Mouse (Mus musculus): ENCODE data around the gene Fam24b.

Gene Fam24b

DNA sequence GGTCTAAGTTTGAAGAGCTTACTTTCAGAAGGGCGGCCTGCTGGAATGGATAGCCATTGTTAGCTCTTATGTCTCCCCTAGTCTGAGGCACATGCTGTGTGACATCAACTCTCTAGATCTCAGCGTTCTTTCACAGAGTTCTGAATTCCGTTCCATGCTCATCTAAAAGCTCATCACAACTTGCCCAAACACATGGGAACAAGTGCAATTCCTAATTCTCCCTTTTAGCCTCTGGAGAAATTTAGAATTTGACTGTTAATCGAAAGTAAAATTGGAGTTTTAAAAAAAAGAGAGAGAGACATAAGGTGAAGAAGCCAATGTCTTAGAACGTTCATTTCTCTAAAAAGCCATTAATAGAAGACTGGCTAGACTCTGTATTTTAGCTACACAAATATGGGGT lies at the start of gene Fam24b:
Gene Fam24b, minus strand, starts transcription at position 101 of the 400 bp plus-strand sequence.
- DNase-seq (ENCODE audit: extremely low read depth, low read depth) = no peak

DNA sequence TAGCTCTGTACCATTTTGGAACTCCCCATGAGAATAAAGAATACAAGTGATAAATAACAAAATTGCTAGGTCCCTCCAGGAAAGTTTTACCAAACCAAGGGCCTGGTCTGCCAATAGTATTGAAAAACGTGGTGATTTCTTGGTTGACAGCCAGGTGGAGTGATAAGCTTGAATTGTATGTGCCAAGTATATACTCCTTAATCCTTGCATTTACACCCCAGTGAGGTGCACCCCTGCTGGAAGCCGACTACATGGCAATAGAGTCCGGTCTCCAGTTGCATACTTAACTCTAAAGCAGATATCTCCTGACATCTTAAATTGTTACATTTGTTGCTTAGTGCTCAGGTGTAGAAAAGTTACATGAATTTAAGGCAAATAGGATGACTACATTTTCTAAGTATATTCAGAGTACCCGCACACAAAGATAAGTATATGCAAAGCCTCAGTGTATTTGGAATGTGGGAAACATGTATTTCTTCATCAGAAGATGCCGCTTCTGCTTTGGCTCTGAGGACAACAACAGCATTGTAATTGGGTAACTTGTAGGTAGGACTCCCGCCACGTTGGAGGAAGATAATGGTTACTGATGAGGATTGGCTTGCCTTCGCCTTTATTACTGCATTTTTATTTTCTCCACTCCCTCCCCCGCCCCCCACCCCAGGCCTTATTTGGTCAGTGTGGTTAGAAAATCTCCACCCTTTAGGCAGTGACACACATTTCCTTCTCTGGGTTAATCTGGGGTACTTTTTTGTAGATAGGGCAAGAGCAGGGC lies 42.8 kb upstream of the Fam24b start:
- DNase-seq (ENCODE audit: extremely low read depth, low read depth) = peak; percentile 79

DNA sequence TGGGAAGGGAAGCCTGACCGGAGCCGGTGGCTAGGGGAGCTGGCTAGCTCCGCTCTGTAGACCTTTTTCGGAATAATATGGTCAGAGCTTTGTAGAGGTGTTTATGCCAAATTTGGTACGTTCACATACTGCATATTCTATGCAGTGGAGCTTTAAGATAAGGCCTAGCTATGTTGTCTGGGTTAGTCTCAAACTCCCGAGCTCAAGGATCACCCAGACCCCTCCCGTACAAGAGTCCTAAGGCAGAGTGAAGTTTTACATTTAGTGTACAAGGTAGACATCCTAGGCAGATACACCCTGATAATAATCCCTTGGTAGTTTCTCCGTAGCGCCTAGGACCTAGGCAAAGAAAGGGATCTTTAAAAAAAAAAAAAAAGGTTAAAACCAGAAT lies 42.1 kb upstream of the Fam24b start:
- DNase-seq (ENCODE audit: extremely low read depth, low read depth) = peak; percentile 39

DNA sequence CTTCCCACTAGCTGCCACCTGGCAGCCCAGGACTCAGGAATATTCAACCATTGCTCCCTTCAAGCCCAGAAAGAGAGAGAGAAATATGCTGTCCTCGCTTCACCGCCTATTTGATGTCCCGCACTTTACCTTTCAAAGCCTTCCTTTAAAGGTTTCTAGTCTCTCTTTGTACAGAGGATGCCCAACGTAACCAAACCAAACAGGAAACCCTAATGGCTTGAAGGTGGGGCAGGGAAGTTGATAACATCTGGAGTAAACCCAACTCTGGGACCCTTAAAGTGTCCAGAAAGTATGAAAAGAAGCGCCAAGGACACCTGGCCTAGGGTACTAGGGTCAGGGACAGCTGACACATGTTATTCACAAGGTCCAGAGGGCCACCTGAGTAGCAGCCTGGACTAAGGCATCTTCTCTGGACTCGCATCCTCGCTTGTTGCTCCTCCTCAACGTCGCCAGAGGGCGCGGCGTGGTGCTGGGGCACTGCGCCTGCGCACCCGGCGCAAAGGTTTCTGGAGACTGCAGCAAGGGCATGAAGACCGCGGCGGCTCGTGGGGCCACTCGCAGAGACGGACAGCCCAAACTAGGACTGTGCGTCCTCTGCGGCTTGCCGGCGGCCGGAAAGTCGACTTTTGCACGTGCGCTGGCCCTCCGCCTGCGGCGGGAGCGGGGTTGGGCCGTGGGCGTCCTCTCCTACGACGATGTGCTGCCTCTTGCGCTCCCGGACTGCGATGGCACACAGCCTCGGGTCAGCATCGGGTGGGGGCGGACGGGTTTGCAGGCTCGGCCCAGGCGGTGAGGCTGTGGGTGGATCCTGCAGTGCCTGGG lies 41.5 kb upstream of the Fam24b start, which contains the start of gene Pstk:
Gene Pstk, plus strand, starts transcription at position 494 of the 822 bp plus-strand sequence.
- peak; percentile 77 for DNase-seq (ENCODE audit: extremely low read depth, low read depth)

DNA sequence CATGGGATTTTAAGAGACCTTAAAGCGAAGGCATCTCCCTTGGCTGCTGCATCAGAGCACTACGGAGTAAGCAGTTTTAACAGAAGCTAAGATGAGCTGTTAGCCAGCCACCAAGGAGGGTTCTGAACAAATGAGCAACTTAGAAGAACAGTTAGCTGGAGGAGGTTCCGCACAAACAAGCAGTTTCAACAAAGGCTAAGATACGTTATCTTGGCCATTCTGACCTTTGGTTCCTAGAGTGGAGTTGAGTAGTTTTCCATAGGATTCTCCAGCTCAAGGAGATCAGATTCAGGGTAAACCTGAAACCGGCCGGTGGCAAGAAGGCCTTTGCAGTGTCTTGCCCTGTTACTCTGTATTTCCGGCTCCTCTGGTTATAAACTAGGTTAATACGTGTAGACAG lies 34.8 kb upstream of the Fam24b start:
- DNase-seq (ENCODE audit: extremely low read depth, low read depth) = no peak

DNA sequence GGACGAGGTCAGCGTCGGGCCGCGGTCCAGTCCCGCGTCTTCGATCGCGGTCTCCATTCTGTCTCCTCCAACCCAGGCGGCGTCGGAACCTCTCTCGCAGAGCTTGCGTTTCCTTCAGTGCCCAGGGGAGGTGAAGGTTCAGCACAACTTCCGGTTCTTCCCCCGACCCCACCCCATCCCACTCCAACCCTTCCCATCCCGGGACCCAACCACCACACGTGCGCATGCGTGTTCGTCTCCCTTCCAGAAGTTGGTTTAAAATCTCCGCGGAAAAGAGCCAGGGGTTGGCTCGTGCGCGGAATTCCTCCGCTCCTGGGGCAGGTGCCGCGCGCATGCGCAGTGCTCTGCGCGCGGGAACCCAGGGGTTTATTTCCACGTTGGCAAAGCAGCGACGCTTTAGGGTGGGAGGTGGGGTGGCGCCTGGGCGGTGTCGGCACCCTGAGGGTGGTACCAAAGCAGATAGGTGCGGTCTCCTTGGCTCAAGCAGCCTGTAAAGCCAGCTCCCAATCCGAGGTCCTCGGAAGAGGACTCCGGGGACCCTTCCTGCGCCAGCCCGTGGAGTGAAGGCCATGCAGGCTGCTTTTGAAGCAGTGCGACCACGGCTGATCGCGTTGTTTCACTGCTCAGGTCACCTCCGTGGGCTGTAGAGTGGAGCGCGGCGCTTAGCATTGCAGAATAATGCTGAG lies 33.4 kb upstream of the Fam24b start, which contains the start of gene 2310057M21Rik:
Gene 2310057M21Rik, minus strand, starts transcription at position 145 of the 686 bp plus-strand sequence.
- peak; percentile 95 for DNase-seq (ENCODE audit: extremely low read depth, low read depth)

DNA sequence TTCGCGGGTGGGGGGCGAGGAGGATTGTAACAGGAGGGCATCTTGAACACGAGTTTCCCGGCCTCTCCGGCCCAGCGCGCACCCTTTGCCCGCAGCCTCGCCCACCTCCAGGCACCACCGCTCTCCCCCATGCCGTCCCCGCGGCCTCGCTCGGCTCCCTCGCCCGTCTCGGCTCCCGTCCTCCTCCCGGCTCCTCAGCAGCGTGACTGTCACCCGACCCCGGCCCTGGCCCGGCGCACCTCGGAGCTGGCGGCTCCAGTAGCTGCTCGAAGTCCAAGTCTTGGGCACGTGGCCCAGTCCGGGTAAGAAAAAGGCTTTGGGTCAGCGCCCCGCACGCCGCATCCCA lies 32.9 kb upstream of the Fam24b start:
- DNase-seq (ENCODE audit: extremely low read depth, low read depth) = no peak

DNA sequence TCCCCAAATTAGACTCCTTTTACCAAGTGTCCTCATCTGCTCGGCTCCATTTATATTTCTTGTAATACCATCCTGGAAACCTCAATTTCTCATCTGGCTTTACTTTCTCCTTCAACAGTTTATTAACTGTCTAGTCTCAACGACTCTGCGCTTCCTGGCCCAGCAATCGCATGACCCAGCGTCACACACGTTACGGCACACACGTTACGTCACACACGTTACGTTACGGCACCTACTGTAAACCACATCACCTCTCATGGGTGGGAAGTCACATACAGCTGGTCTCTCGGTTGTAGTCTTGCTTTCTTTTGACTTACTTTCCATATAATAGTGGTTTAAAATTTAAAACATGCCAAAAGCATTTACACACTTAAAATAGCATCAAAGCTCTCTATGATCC lies 26.8 kb upstream of the Fam24b start:
- DNase-seq (ENCODE audit: extremely low read depth, low read depth) = no peak

DNA sequence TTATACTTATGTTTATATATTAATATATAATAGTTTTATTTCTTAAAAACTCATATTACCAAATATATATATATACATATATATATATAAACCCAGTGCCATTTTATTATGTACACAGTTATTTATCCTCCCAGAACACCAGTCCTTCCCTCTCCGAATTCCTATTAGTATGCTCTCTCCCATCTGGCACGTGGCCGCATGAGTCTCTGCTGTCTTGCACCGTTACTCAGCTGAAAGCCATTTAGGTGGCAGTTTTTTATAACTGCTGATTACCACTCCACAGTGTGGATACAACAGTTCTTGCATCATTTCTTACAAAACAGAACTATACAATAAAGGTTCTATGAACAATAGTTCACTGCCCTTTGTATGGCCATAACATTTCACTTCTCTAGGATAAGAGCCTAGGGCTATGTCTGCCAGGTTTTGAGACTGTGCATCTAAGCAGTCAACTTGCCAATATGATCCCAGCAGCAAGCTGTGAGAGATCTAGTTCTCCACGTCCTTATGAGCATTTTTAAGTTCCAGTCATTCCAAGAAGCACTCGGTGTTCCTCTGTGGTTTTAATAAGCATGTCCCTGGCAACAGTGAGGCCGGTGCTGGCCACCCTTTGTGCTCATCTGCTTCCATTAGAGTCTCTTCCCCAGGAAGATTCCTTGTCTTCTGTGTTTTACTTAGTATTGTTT lies 16.7 kb upstream of the Fam24b start:
- DNase-seq (ENCODE audit: extremely low read depth, low read depth) = no peak

DNA sequence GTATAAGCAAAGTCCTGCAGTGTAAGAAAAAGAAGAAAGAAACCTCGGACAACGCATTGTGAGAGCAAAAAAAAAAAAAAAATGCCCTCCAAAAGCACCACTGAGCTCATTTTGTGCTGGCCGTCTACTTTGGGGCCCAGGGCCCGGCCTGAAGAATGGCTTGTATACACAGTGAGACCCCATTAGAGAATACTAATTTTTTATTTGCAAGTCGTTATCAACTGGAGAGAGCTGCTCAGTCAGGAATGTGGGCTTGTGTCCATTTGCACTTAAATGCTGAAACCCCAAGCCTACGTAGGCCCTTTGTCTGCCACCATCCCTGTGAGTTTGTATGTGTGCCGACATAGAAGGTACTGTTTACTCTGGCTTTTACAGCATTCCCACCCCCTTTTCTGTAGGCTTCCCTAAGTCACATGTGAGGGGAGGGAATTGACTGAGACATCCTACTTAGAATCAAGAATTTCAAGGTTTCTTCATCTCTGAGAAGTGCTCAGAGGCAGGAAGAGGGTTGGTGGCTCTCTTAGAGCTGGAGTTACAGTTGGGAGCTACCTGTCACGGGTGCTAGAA lies 8.3 kb upstream of the Fam24b start:
- DNase-seq (ENCODE audit: extremely low read depth, low read depth) = no peak

DNA sequence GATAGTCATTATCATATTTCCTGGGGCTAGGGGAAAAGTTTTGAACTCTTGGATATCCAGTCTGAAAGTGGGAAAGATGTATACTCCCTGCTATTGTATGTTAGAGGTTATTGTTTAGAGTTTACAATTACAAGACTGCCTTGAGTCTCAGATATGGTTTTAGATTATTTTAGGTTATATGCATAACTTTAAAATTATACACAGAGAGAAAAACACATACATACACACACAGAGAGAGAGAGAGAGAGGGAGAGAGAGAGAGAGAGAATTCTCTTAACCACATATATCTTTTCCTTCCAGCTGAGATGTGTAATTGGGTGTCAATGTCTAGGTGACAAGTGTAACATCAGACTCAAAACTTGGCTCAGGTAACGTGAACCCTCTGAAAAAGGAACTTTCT lies 4.2 kb upstream of the Fam24b start, which contains the start of gene Fam24a:
Gene Fam24a, plus strand, starts transcription at position 301 of the 400 bp plus-strand sequence.
- no peak for DNase-seq (ENCODE audit: extremely low read depth, low read depth)

DNA sequence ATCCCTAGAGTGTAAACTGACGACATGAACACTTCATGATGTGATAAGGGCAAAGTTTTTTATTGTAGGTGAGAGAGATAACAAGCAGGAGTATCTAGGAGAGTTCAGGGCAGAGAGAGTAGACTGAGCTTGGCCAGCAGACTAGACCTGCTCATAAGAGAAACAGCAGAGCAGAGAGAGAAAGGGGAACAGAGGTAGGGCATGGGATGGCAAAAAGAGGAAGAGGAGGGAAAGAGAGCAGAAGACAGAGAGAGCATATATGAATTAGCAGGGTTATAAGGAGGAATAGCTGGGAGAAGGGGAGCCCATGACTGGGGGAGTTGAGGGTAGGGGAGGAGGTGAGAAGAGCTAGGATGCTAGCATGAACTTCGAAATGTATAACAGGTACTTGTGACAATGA lies 2.4 kb upstream of the Fam24b start:
- peak; percentile 24 for DNase-seq (ENCODE audit: extremely low read depth, low read depth)

DNA sequence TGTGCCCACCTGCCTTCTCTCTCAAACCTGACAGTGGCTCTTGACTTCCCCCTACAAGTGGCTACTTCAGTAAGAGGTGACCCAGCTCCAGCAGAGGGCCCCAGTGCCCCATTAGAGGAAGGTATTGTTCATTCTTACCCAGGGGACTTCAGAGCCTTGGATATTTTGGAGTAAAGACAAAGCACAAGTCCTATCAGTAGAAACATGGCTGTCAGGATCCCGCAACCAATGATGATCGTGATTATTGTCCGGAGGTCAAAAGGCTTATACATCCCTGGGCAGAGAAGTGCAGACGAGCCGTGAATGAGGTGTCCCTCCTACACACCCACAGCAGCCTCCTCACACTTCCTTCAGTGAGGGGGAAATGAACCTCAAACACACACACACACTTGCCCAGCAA lies 2.3 kb downstream of the Fam24b start:
- DNase-seq (ENCODE audit: extremely low read depth, low read depth) = no peak

DNA sequence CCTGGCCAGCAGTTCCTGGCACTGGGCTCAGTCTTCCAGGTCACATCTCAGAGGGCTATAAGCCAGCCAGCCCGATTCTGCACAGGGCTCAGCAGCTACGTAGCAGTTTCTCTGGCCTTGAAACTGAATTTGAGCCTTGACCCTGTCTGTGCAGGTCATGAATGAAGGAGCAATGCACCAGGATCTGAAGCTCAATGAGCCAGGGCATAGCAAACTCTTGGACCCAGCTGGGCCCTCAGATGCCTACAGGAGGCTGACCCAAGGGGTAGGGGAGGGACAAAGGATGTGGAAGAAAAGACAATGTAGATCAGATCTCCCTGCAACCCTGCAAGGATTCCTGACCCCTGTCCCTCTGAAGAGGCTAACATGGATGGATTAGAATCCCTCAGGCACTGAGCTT lies 7.1 kb downstream of the Fam24b start, which contains the start of gene Cuzd1:
Gene Cuzd1, minus strand, starts transcription at position 101 of the 400 bp plus-strand sequence.
- DNase-seq (ENCODE audit: extremely low read depth, low read depth) = no peak

DNA sequence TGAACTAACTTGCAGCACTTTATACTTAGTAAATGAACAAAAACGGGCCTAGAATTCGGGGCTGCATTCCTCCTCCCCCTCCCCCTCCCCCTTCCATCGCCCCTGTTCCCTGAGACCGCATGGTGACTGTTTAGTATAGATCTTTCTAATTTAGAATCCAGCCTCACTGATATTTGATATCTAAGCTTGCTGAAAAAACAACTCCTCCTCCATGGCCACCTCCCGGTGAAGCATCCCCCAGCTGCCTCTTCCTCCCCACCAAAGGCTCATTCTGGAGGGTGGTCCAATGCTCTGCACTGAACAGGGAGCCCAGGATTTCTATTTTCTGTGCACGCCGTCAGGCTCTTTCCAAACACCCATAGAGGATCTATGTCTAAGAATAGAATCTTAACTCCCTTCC lies 11.0 kb downstream of the Fam24b start:
- DNase-seq (ENCODE audit: extremely low read depth, low read depth) = no peak

DNA sequence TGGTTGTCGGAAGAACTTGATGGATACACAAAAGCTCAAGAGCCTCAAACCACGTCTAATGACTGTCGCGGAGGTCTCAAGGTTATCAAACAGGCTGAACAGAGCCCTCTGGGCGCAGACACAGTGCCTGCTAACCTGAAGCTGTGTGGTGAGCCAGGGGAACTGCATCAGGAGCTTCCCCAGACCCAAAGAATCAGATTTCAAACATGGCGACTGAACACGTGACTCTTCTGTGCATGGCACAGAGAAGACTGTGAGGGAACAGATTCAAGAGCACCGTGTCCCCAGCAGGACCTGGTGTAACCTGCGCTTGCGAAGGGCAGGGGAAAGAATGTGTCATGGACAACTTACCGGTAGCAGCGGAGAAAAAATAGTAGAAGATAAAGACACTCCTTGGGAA lies 11.7 kb downstream of the Fam24b start:
- DNase-seq (ENCODE audit: extremely low read depth, low read depth) = no peak

DNA sequence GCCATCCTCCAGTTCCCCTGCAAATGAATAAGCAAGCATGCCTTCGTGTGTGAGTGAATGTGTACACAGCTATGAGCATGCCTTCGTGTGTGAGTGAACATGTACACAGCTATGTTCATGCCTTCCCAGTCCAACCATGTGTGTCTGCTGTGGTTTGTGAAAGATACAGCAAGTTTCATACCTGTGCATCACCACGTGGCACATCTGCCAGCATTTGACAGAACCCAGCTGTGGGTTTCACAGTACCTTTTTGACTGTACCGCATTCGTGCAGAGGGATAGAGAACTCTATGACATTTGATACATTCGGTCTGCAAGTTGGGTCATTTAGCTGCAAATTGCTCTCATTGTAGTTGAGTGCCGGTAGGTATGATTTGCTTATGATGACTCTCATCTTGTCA lies 14.8 kb downstream of the Fam24b start:
- DNase-seq (ENCODE audit: extremely low read depth, low read depth) = no peak

DNA sequence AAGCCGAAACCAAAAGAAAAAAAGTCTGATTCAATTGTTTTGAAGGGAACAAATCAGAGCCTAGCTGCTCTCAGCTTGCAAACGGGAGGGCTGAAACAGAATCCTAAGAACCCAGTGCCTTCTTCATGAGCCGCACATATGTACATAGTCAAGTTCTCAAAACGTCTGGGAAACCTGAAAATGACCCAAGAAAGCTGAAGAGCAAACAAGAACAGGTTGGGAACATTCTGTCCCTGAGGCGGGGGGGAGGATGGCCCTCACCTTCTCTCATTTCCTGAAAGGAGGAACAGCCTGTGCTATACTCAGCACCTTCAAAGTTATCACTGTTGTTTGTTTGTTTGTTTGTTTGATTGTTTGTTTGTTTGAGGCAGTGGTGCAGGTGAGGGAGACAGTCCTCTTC lies 22.6 kb downstream of the Fam24b start:
- DNase-seq (ENCODE audit: extremely low read depth, low read depth) = no peak

DNA sequence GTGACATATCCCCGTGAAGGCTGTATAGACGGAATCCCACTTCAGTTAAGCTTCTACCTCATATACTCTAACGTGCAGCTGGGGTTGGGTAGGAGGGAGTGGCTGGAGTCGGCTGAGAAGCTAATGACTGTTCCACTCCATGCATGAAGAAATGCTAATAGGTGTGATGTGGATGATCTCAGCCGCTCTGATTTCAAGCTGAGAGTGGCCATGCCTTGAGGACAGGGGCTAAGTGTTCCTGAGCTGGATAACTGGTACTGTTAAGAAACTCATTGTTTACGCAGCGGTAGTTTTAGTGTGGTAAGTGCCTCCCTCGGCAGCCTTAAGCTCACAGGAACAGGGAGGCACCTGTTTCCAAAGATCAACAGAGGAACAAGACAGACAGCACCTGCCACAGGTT lies 26.0 kb downstream of the Fam24b start:
- DNase-seq (ENCODE audit: extremely low read depth, low read depth) = no peak

DNA sequence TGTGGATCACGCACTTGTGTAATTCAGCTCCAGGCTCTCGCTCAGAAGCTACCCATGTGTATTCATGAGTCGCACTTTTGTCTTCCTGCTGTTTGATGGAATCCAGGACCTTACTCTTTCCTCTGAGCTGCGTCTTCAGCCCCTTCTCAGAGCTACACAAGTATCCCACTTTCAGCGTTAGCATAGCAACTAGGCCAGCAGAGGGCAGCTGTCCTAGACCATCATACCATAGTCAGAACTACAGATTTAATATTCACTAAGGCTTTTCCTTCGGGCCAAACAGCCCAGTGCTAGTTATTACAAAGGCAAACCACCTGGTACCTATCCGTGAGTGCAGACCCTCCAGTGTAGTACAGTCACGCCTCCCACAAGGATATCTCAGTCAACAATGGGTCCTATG lies 32.2 kb downstream of the Fam24b start:
- DNase-seq (ENCODE audit: extremely low read depth, low read depth) = no peak
